Comparison of ENCODE assay signal across 9 mouse cellular contexts in the genomic region with DNA sequence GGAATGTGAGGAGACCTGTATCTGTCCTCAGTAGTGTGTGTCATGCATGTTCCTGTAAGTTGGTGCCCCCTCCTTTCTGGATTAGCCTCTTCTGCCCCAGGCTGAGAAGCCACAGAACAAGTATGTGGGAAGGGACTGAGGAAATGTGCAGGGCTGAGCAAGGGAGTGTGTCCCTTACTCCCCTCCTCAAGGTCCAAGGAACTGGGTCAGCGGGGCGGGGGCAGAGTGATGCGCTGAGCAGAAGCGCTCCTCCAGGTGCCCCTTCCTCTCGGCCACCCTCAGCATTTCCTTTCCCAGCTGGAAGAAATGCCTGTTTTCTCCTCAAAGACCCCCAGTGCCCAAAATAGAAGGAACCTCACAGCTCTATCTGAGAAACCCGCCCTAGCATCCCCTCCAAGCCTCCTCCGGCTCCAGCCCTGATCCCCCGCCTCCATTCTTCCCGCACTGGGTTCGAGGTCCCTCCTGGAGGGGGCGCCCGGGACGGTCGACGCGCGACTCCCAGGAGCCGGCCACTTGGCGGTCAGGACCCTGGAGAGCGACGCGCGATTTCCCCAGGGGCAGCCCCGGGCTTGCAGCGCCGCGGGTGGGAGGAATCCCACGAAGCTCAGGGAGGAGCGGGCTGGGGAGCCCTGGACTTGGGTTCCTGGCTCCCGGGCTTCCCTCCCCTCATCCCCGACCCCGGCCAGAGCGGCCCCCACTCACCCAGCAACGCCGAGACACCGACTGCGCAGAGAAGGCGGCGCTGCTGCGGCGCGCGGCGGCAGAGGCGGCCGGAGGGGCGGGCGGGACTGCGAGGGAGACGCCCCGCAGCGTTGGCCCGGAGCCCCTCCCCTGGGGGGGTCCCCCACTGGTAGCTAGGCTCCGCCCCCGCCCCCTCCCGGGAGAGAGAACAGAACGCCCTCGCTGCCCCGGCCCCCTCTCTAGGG. TPM values are rescaled to one million over a fixed set of nuclear protein-coding genes. Genes with fewer than 3 reads are reported as not detected.
DNase-seq lines count a peak whose midpoint lies in the region; ATAC-seq and TF ChIP-seq lines count a peak whose summit lies in the region.
"Had no signal": no experiment of that assay in that cellular context is flagged by ENCODE, and none has a peak within 500 bp of the region (broad histone marks: within the 10 kb centered on the region; RNA-seq: fewer than 3 reads in every experiment).

No protein-coding gene starts in this region.

- H3K27ac ChIP-seq in lung, postnatal 0 days (ENCODE audit: low read length), result no peak overlapping the region

- peak overlapping the region; percentile 33 for H3K4me3 ChIP-seq in lung, postnatal 0 days (ENCODE audit: low read depth, low read length)

- intact Hi-C loops in heart, postnatal 10 days (cut with DNase I), result no loop called here

- no peaks in the 10 kb centered on the region for H3K9me3 ChIP-seq in lung, postnatal 0 days (ENCODE audit: low read length)

- H3K4me1 ChIP-seq in lung, postnatal 0 days (ENCODE audit: insufficient read depth, low read depth, low read length), result peaks cover 3% of the 10 kb centered on the region; the same call in 1 of the 2 replicates

- peak; percentile 75 for ATAC-seq in lung, postnatal 0 days

- H3K27me3 ChIP-seq in lung, postnatal 0 days (replicated peaks; ENCODE audit: insufficient read depth, low read length), result peaks cover 22% of the 10 kb centered on the region

- peak; percentile 61 for TF ChIP-seq CTCF in lung, postnatal 0 days (IDR thresholded peaks at IDR 0.05)

- WGBS in lung, postnatal 0 days, result under 1% methylated on average over 40 of the region's 59 CpGs

- TF ChIP-seq EP300 in lung, postnatal 0 days (IDR thresholded peaks at IDR 0.05), result no peak

- no peak overlapping the region for H3K9ac ChIP-seq in lung, postnatal 0 days (replicated peaks; ENCODE audit: low read depth)

- peak; percentile 44 for DNase-seq in ovary, adult 18-20 months (ENCODE audit: low spot score)
- no peak for DNase-seq in ovary, postnatal 10 days (ENCODE audit: low spot score)
- DNase-seq in embryo, embryonic 9.5 days (ENCODE audit: extremely low spot score), result peak; percentile 78
- peak; percentile 77 to 84 for DNase-seq in heart, postnatal 10 days
- DNase-seq in kidney, postnatal 4 days, result peak; percentile 89 to 90
- peak; percentile 78 for DNase-seq in lung, postnatal 0 days (ENCODE audit: low spot score)
- peak; percentile 81 for DNase-seq in ovary, postnatal 36 days (ENCODE audit: low spot score)
- DNase-seq in thymus, postnatal 4 days, result peak; percentile 87

- H3K4me2 ChIP-seq in lung, postnatal 0 days (replicated peaks; ENCODE audit: low read depth, low read length), result peak overlapping the region; percentile 61

- no peaks in the 10 kb centered on the region for H3K36me3 ChIP-seq in lung, postnatal 0 days (ENCODE audit: insufficient read depth, low read length)

RNA-seq across cellular contexts. Expression of a gene that starts 1.1 kb away (rescaled TPM):
- total RNA-seq in heart, postnatal 10 days (2021), result under 1 TPM in 1 of 2 experiments, not detected in 1; 0.47 TPM
- 0.51 and 1.1 TPM in 2 replicates for polyA plus RNA-seq in lung, postnatal 0 days (2015; fragmentation: Nextera tagmentation; extraction: Ambion mirVana)
- total RNA-seq: neutrophil, adult 5-6 weeks had no signal

RNA-seq across cellular contexts. Expression of a gene that starts 15.4 kb away (rescaled TPM):
- not detected for total RNA-seq in heart, postnatal 10 days (2021)
- 2.4 and 2.9 TPM in 2 replicates for polyA plus RNA-seq in lung, postnatal 0 days (2015; fragmentation: Nextera tagmentation; extraction: Ambion mirVana)
- total RNA-seq: neutrophil, adult 5-6 weeks had no signal

RNA-seq across cellular contexts. Expression of a gene that starts 16.0 kb away (rescaled TPM):
- 100 to 1,000 TPM; 162 to 167 TPM for total RNA-seq in heart, postnatal 10 days (2021)
- 7.6 and 9.7 TPM in 2 replicates for polyA plus RNA-seq in lung, postnatal 0 days (2015; fragmentation: Nextera tagmentation; extraction: Ambion mirVana)
- total RNA-seq: neutrophil, adult 5-6 weeks had no signal
